Mouse (Mus musculus): ENCODE measurements around the gene Pex6. TPM values are rescaled to one million over a fixed set of nuclear protein-coding genes. Genes with fewer than 3 reads are reported as not detected.

Gene Pex6
- polyA plus RNA-seq, 1 experiment from 2014 or later = 10.5 TPM

GRCm38 (mm10) chr17:46702506-46702905, 8.8 kb upstream of the Pex6 start:
- H3K9me3 ChIP-seq (ENCODE audit: control insufficient read depth, low read length) = no peaks in the 10 kb centered on the region
- 86% methylated on average over 5 of the region's 5 CpGs for WGBS
- ATAC-seq (ENCODE audit: insufficient number of reproducible peaks, insufficient read depth, low FRiP score, low read depth) = no peak
- H3K4me2 ChIP-seq (ENCODE audit: low read length) = no peak overlapping the region
- peak overlapping the region; percentile 90; the same call in 1 of the 2 replicates for H3K9ac ChIP-seq (ENCODE audit: low read length)
- no peak overlapping the region for H3K4me3 ChIP-seq (ENCODE audit: control insufficient read depth in 1 of 2, insufficient read depth in 1 of 2, low read depth in 1 of 2, low read length in 2 of 2)
- H3K27me3 ChIP-seq (ENCODE audit: control insufficient read depth, insufficient read depth, low read length) = no peaks in the 10 kb centered on the region
- H3K36me3 ChIP-seq (ENCODE audit: control insufficient read depth, insufficient read depth, low read length) = peaks cover 23% of the 10 kb centered on the region
- H3K27ac ChIP-seq (replicated peaks in 1 of 2; ENCODE audit: control insufficient read depth in 1 of 2, insufficient read depth in 1 of 2, low read depth in 2 of 2, low read length in 2 of 2) = no peak overlapping the region
- peaks cover 10 to 22% of the 10 kb centered on the region in 2 experiments for H3K4me1 ChIP-seq (ENCODE audit: control insufficient read depth in 2 of 2, insufficient read depth in 2 of 2, low read length in 2 of 2)

- 3% methylated on average over 33 of the region's 41 CpGs for WGBS
- ATAC-seq (ENCODE audit: insufficient number of reproducible peaks, insufficient read depth, low FRiP score, low read depth) = peak; percentile 73
- H3K36me3 ChIP-seq (ENCODE audit: control insufficient read depth, insufficient read depth, low read length) = peaks cover 10% of the 10 kb centered on the region
These were observed 7.0 kb upstream of the Pex6 start for GRCm38 (mm10) chr17:46703971-46704886.

GRCm38 (mm10) chr17:46704887-46705835, 6.1 kb upstream of the Pex6 start, which contains the start of gene Ppp2r5d:
Gene Ppp2r5d (minus strand): TSS chr17:46705111.
- Histone ChIP-seq H3K27ac (replicated peaks in 1 of 2; ENCODE audit: control insufficient read depth in 1 of 2, insufficient read depth in 1 of 2, low read depth in 2 of 2, low read length in 2 of 2) (peak within 1 kb of the TSS; percentile 89 to 92), H3K4me3 (ENCODE audit: control insufficient read depth in 1 of 2, insufficient read depth in 1 of 2, low read depth in 1 of 2, low read length in 2 of 2) (peak within 1 kb of the TSS; percentile 78 to 92), H3K9me3 (ENCODE audit: control insufficient read depth, low read length) (no peaks in the 10 kb centered on the region), H3K27me3 (ENCODE audit: control insufficient read depth, insufficient read depth, low read length) (no peaks in the 10 kb centered on the region), H3K4me1 (ENCODE audit: control insufficient read depth in 2 of 2, insufficient read depth in 2 of 2, low read length in 2 of 2) (peaks cover 10 to 22% of the 10 kb centered on the region in 2 experiments), H3K9ac (ENCODE audit: low read length) (peak within 1 kb of the TSS; percentile 90), H3K36me3 (ENCODE audit: control insufficient read depth, insufficient read depth, low read length) (peaks cover under 1% of the 10 kb centered on the region; the same call in 1 of the 2 replicates), H3K4me2 (ENCODE audit: low read length) (peak within 1 kb of the TSS; percentile 77)
- ATAC-seq (ENCODE audit: insufficient number of reproducible peaks, insufficient read depth, low FRiP score, low read depth) = peak; percentile 93
- WGBS = under 1% methylated on average over 48 of the region's 48 CpGs

More at GRCm38 (mm10) chr17:46703971-46704886, 7.0 kb upstream of the Pex6 start:
- Histone ChIP-seq H3K27ac (replicated peaks in 1 of 2; ENCODE audit: control insufficient read depth in 1 of 2, insufficient read depth in 1 of 2, low read depth in 2 of 2, low read length in 2 of 2) (peak overlapping the region; percentile 83 to 84), H3K27me3 (ENCODE audit: control insufficient read depth, insufficient read depth, low read length) (no peaks in the 10 kb centered on the region), H3K4me1 (ENCODE audit: control insufficient read depth in 2 of 2, insufficient read depth in 2 of 2, low read length in 2 of 2) (peaks cover 10 to 22% of the 10 kb centered on the region in 2 experiments), H3K9me3 (ENCODE audit: control insufficient read depth, low read length) (no peaks in the 10 kb centered on the region), H3K4me3 (ENCODE audit: control insufficient read depth in 1 of 2, insufficient read depth in 1 of 2, low read depth in 1 of 2, low read length in 2 of 2) (peak overlapping the region; percentile 78 to 92), H3K9ac (ENCODE audit: low read length) (peak overlapping the region; percentile 90), H3K4me2 (ENCODE audit: low read length) (peak overlapping the region; percentile 66)

- Histone ChIP-seq H3K4me1 (ENCODE audit: control insufficient read depth in 2 of 2, insufficient read depth in 2 of 2, low read length in 2 of 2) (peaks cover 10 to 22% of the 10 kb centered on the region in 2 experiments), H3K9ac (ENCODE audit: low read length) (no peak overlapping the region), H3K36me3 (ENCODE audit: control insufficient read depth, insufficient read depth, low read length) (no peaks in the 10 kb centered on the region), H3K4me3 (ENCODE audit: control insufficient read depth in 1 of 2, insufficient read depth in 1 of 2, low read depth in 1 of 2, low read length in 2 of 2) (no peak overlapping the region), H3K27me3 (ENCODE audit: control insufficient read depth, insufficient read depth, low read length) (no peaks in the 10 kb centered on the region), H3K27ac (replicated peaks in 1 of 2; ENCODE audit: control insufficient read depth in 1 of 2, insufficient read depth in 1 of 2, low read depth in 2 of 2, low read length in 2 of 2) (no peak overlapping the region), H3K9me3 (ENCODE audit: control insufficient read depth, low read length) (no peaks in the 10 kb centered on the region), H3K4me2 (ENCODE audit: low read length) (no peak overlapping the region)
- ATAC-seq (ENCODE audit: insufficient number of reproducible peaks, insufficient read depth, low FRiP score, low read depth) = no peak
- 76% methylated on average over 14 of the region's 14 CpGs for WGBS
These were observed 4.7 kb upstream of the Pex6 start for GRCm38 (mm10) chr17:46706375-46707089.

GRCm38 (mm10) chr17:46711612-46712271, 479 bp downstream of the Pex6 start:
- peak overlapping the region; percentile 57 to 79; a peak in 3 of 4 replicates for H3K27ac ChIP-seq (replicated peaks in 1 of 2; ENCODE audit: control insufficient read depth in 1 of 2, insufficient read depth in 1 of 2, low read depth in 2 of 2, low read length in 2 of 2)
- ATAC-seq (ENCODE audit: insufficient number of reproducible peaks, insufficient read depth, low FRiP score, low read depth) = peak; percentile 49
- WGBS = under 1% methylated on average over 74 of the region's 76 CpGs
- H3K9ac ChIP-seq (ENCODE audit: low read length) = peak overlapping the region; percentile 96
- peaks cover 32% of the 10 kb centered on the region for H3K36me3 ChIP-seq (ENCODE audit: control insufficient read depth, insufficient read depth, low read length)
- H3K27me3 ChIP-seq (ENCODE audit: control insufficient read depth, insufficient read depth, low read length) = no peaks in the 10 kb centered on the region
- peak overlapping the region; percentile 94 to 99 for H3K4me3 ChIP-seq (ENCODE audit: control insufficient read depth in 1 of 2, insufficient read depth in 1 of 2, low read depth in 1 of 2, low read length in 2 of 2)
- peaks cover 0 to 10% of the 10 kb centered on the region in 2 experiments; a peak in 2 of 4 replicates for H3K4me1 ChIP-seq (ENCODE audit: control insufficient read depth in 2 of 2, insufficient read depth in 2 of 2, low read length in 2 of 2)
- H3K9me3 ChIP-seq (ENCODE audit: control insufficient read depth, low read length) = no peaks in the 10 kb centered on the region
- H3K4me2 ChIP-seq (ENCODE audit: low read length) = peak overlapping the region; percentile 93

GRCm38 (mm10) chr17:46712442-46712841, 1.2 kb downstream of the Pex6 start:
- peak overlapping the region; percentile 93 for H3K4me2 ChIP-seq (ENCODE audit: low read length)
- H3K27ac ChIP-seq (replicated peaks in 1 of 2; ENCODE audit: control insufficient read depth in 1 of 2, insufficient read depth in 1 of 2, low read depth in 2 of 2, low read length in 2 of 2) = 0 out of 4 replicates have a peak overlapping the region, but pooled peaks of 1 of the 2 experiments have one; percentile 79
- H3K27me3 ChIP-seq (ENCODE audit: control insufficient read depth, insufficient read depth, low read length) = no peaks in the 10 kb centered on the region
- H3K4me3 ChIP-seq (ENCODE audit: control insufficient read depth in 1 of 2, insufficient read depth in 1 of 2, low read depth in 1 of 2, low read length in 2 of 2) = peak overlapping the region; percentile 94 to 99
- H3K9ac ChIP-seq (ENCODE audit: low read length) = peak overlapping the region; percentile 96
- peaks cover 0 to 10% of the 10 kb centered on the region in 2 experiments; a peak in 2 of 4 replicates for H3K4me1 ChIP-seq (ENCODE audit: control insufficient read depth in 2 of 2, insufficient read depth in 2 of 2, low read length in 2 of 2)
- H3K36me3 ChIP-seq (ENCODE audit: control insufficient read depth, insufficient read depth, low read length) = peaks cover 35% of the 10 kb centered on the region
- no peak for ATAC-seq (ENCODE audit: insufficient number of reproducible peaks, insufficient read depth, low FRiP score, low read depth)
- no peaks in the 10 kb centered on the region for H3K9me3 ChIP-seq (ENCODE audit: control insufficient read depth, low read length)
- 50% methylated on average over 7 of the region's 7 CpGs for WGBS
